Mouse (Mus musculus) embryonic facial prominence, embryonic 10.5 days (tissue): Measurements from ENCODE around the gene Sptbn4. TPM values are rescaled to one million over a fixed set of nuclear protein-coding genes. Genes with fewer than 3 reads are reported as not detected.
A peak's percentile ranks its signal among the peaks of the same experiment; 100 is the strongest.

Experiments used
- DNase-seq: peaks from one replicate; pipeline ENCODE4 v3.0.0-alpha.2; 2017; ENCODE audit warnings: low spot score
- H3K27ac ChIP-seq: fragments of 300-500 bp; sonication (generic); replicated peaks from 2 replicates; pipeline ENCODE4 v1.5.1; 2016; ENCODE audit warnings: mild to moderate bottlenecking
- H3K27me3 ChIP-seq: fragments of 300-500 bp; sonication (generic); replicated peaks from 2 replicates; pipeline ENCODE4 v1.6.1; 2016; ENCODE audit warnings: low read depth, mild to moderate bottlenecking; ENCODE audit not compliant: poor library complexity, severe bottlenecking
- H3K36me3 ChIP-seq: fragments of 300-500 bp; sonication (generic); replicated peaks from 2 replicates; pipeline ENCODE4 v1.6.1; 2016; ENCODE audit warnings: mild to moderate bottlenecking, moderate library complexity
- H3K4me1 ChIP-seq: fragments of 300-500 bp; sonication (generic); 2 replicates; pipeline ENCODE4 v1.6.1; 2016
- H3K4me3 ChIP-seq: fragments of 300-500 bp; sonication (generic); 2 replicates; pipeline ENCODE4 v1.5.1; 2016; ENCODE audit warnings: mild to moderate bottlenecking, moderate library complexity
- H3K9me3 ChIP-seq: fragments of 300-500 bp; sonication (generic); 2 replicates; pipeline ENCODE4 v1.6.1; 2016; ENCODE audit warnings: mild to moderate bottlenecking
- WGBS: fragments of 180-500 bp; shearing (Covaris S2); methylation state at CpG from one replicate; pipeline ENCODE4 v1.1.7; 2016; 5-methylcytosine and 5-hydroxymethylcytosine counted together
- polyA plus RNA-seq: library from polyadenylated mRNA; unstranded; fragments of >200 nt; fragmentation: Nextera tagmentation; extraction: Ambion mirVana; gene quantifications from 2 replicates; pipeline ENCODE4 v1.2.1, GENCODE M21; 2016

Gene Sptbn4
- polyA plus RNA-seq, 1 experiment from 2014 or later: 0.35 TPM

GRCm38 (mm10) chr7:27322291-27322690 lies 125.2 kb downstream of the Sptbn4 start:
- H3K9me3 ChIP-seq: no peaks in the 10 kb centered on the region
- no peak overlapping the region for H3K27ac ChIP-seq
- no peak overlapping the region; the same call in 1 of the 2 replicates for H3K4me3 ChIP-seq
- peaks cover 69% of the 10 kb centered on the region for H3K27me3 ChIP-seq
- peaks cover 26% of the 10 kb centered on the region for H3K4me1 ChIP-seq
- 14% methylated on average over 13 of the region's 13 CpGs for WGBS
- no peaks in the 10 kb centered on the region for H3K36me3 ChIP-seq
- DNase-seq: no peak

- WGBS: 91% methylated on average over 22 of the region's 22 CpGs
- no peak overlapping the region for H3K27ac ChIP-seq
- H3K9me3 ChIP-seq: peaks cover 2% of the 10 kb centered on the region; the same call in 1 of the 2 replicates
- DNase-seq: no peak
- H3K36me3 ChIP-seq: no peaks in the 10 kb centered on the region
- H3K27me3 ChIP-seq: peaks cover 40% of the 10 kb centered on the region
- H3K4me1 ChIP-seq: peaks cover 13% of the 10 kb centered on the region
- no peak overlapping the region for H3K4me3 ChIP-seq
Observed at GRCm38 (mm10) chr7:27319411-27319810, 128.1 kb downstream of the Sptbn4 start.

- DNase-seq: peak; percentile 49
- WGBS: 33% methylated on average over 7 of the region's 7 CpGs
Observed at GRCm38 (mm10) chr7:27315958-27316357, 131.5 kb downstream of the Sptbn4 start.

DNA sequence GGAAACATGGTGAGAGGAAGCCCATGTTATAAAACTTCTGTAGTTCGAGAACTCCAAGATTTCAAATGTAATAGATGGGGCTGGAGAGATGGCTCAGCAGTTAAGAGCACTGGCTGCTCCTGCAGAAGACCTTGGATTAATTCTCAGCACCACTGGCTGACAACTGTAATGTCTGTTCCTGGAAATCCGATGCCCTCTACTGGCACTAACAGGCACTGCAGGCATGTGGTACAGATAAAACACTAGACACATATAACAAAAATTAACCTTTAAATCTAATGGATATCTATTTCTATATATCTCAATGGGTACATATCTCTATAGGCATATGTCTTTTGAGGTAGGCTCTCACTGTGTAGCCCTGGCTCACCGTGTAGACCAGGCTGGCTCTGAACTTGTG lies 133.1 kb downstream of the Sptbn4 start:
- Histone ChIP-seq H3K9me3 (peaks cover 20% of the 10 kb centered on the region), H3K27me3 (peaks cover 28% of the 10 kb centered on the region), H3K36me3 (no peaks in the 10 kb centered on the region; the same call in 1 of the 2 replicates), H3K4me3 (no peak overlapping the region), H3K27ac (no peak overlapping the region), H3K4me1 (peaks cover 15% of the 10 kb centered on the region)
- WGBS: 90% methylated on average over 3 of the region's 3 CpGs
- no peak for DNase-seq

More at GRCm38 (mm10) chr7:27315958-27316357, 131.5 kb downstream of the Sptbn4 start:
- H3K36me3 ChIP-seq: no peaks in the 10 kb centered on the region; the same call in 1 of the 2 replicates
- peaks cover 18% of the 10 kb centered on the region for H3K27me3 ChIP-seq
- H3K4me1 ChIP-seq: peaks cover 7% of the 10 kb centered on the region
- H3K27ac ChIP-seq: no peak overlapping the region
- no peak overlapping the region for H3K4me3 ChIP-seq
- peaks cover 20% of the 10 kb centered on the region for H3K9me3 ChIP-seq

DNA sequence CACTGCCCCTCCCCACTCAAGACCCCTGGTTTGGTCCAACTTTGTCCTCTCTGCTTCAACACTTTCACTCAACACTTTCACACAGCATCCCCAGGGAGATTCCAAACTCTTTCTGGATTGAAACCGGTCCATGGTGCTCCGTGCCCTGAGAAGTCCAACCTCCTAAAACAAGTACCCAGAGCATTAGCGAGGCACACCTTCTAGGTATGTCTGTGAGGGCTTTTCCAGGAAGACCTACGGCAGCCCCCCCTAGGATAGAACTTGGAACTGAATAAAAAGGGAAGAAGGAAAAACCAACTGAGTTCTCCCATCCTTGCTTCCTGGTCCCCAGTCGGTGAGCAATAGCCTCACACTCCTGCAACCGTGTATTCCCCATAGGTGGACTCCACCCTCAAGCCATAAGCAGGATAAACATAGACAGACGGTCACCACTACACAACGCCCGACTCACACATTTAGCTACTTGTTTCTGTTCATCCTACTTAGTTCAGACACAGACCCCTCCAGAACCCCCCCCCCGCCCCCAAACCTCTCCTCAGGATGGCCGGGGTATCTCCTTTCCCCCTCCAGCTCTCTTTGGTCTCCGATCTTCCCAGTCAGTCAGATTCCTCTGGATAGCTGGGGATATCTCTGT lies 135.7 kb downstream of the Sptbn4 start:
- Histone ChIP-seq H3K27me3 (peaks cover 41% of the 10 kb centered on the region), H3K36me3 (no peaks in the 10 kb centered on the region; the same call in 1 of the 2 replicates), H3K9me3 (peaks cover 20% of the 10 kb centered on the region), H3K4me1 (peaks cover 32% of the 10 kb centered on the region), H3K27ac (no peak overlapping the region), H3K4me3 (no peak overlapping the region)
- DNase-seq: no peak
- 91% methylated on average over 12 of the region's 12 CpGs for WGBS

- no peaks in the 10 kb centered on the region; the same call in 1 of the 2 replicates for H3K36me3 ChIP-seq
- 45% methylated on average over 8 of the region's 8 CpGs for WGBS
- H3K9me3 ChIP-seq: peaks cover 20% of the 10 kb centered on the region
- DNase-seq: no peak
- H3K4me1 ChIP-seq: peaks cover 29% of the 10 kb centered on the region
- no peak overlapping the region for H3K27ac ChIP-seq
- no peak overlapping the region for H3K4me3 ChIP-seq
- H3K27me3 ChIP-seq: peaks cover 41% of the 10 kb centered on the region
Observed at GRCm38 (mm10) chr7:27310996-27311535, 136.4 kb downstream of the Sptbn4 start.

GRCm38 (mm10) chr7:27310306-27310705 lies 137.2 kb downstream of the Sptbn4 start:
- Histone ChIP-seq H3K27ac (no peak overlapping the region), H3K4me1 (peaks cover 26% of the 10 kb centered on the region), H3K4me3 (peak overlapping the region; percentile 49), H3K36me3 (no peaks in the 10 kb centered on the region; the same call in 1 of the 2 replicates), H3K27me3 (peaks cover 44% of the 10 kb centered on the region), H3K9me3 (peaks cover 20% of the 10 kb centered on the region)
- 7% methylated on average over 17 of the region's 17 CpGs for WGBS
- DNase-seq: no peak

DNA sequence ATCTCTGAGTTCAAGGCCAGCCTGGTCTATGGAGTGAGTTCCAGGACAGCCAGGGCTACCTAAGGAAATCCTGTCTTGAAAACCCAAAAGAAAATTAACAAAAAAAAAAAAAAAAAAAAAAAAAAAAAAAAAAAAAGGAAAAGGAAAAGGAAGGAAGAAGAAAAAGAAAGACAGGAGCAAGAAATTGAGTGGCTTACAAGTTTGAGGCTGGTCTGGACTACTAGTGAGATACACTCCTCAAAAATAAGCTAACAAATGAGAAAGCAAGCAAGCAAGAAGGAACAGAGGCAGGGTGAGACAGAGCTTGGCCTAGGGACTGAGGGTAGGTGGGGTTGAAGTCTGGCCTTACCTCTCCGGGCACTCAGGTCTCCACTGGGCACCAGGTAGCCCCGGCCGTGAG lies 137.7 kb downstream of the Sptbn4 start:
- Histone ChIP-seq H3K27ac (no peak overlapping the region), H3K4me3 (no peak overlapping the region), H3K27me3 (peaks cover 48% of the 10 kb centered on the region), H3K36me3 (no peaks in the 10 kb centered on the region; the same call in 1 of the 2 replicates), H3K4me1 (peaks cover 26% of the 10 kb centered on the region), H3K9me3 (peaks cover 20% of the 10 kb centered on the region)
- DNase-seq: no peak
- WGBS: 32% methylated on average over 3 of the region's 3 CpGs

- H3K27ac ChIP-seq: no peak overlapping the region
- WGBS: 7% methylated on average over 28 of the region's 28 CpGs
- H3K36me3 ChIP-seq: no peaks in the 10 kb centered on the region; the same call in 1 of the 2 replicates
- peaks cover 13% of the 10 kb centered on the region for H3K9me3 ChIP-seq
- peak overlapping the region; percentile 52 for H3K4me3 ChIP-seq
- DNase-seq: peak; percentile 65
- H3K4me1 ChIP-seq: peaks cover 26% of the 10 kb centered on the region
- H3K27me3 ChIP-seq: peaks cover 56% of the 10 kb centered on the region
Observed at GRCm38 (mm10) chr7:27308821-27309549, 138.5 kb downstream of the Sptbn4 start.

DNA sequence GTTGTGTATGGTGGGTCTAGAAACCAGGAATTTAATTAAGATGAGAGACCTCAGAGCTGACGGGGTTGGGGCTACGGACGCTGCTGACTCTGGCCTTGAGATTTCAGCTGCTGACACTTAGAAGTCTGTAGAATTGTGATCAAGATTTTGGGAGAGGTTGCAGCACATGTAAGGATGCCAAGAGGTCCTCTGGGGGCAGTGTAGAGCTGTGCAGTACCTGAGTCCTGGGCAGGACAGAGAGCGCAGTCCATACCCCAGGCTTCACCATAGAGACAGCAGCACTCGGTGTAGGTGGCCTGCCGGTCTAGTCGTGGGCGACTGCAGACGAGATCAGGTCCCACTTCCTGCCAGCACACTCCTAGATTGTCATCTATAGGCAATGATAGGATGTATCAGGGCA lies 139.9 kb downstream of the Sptbn4 start:
- Histone ChIP-seq H3K27ac (no peak overlapping the region), H3K4me3 (no peak overlapping the region), H3K36me3 (no peaks in the 10 kb centered on the region), H3K9me3 (no peaks in the 10 kb centered on the region), H3K27me3 (peaks cover 67% of the 10 kb centered on the region), H3K4me1 (peaks cover 26% of the 10 kb centered on the region)
- no peak for DNase-seq
- 59% methylated on average over 9 of the region's 9 CpGs for WGBS
